Comparison of ENCODE assay signal across 9 mouse cellular contexts in the genomic region with DNA sequence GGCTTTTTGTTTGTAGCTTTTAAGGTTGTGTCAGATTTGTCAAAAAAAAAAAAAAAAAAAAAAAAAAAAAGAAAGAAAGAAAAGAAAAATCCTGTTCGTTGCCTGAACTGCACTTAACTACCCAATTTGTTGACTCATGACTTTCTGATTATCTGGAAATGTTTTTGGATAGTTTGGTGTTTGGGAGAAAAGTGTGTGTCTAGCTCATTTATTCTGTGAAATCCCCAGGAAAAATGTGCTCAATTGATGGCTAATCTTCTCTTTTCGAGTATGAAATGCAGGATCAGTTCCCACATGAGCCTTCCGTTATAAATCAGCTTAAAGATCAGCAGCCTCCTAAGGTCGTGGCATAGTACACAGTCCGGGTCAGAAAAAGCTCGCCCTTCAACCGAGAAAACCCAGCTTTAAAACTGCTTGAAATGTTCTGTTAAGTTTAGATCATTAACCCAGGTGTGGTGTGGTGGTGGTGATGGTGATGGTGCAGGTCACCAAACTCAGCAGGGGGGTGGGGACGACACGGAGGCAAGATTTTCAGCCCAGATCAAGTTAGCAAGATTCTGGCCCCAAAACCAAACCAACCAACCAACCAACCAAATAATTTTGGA. TPM values are rescaled to one million over a fixed set of nuclear protein-coding genes. Genes with fewer than 3 reads are reported as not detected.
DNase-seq lines count a peak whose midpoint lies in the region; ATAC-seq and TF ChIP-seq lines count a peak whose summit lies in the region.
"Had no signal": no experiment of that assay in that cellular context is flagged by ENCODE, and none has a peak within 500 bp of the region (broad histone marks: within the 10 kb centered on the region; RNA-seq: fewer than 3 reads in every experiment).

No protein-coding gene starts in this region.

- peak overlapping the region; percentile 69 for H3K4me3 ChIP-seq in heart, embryonic 13.5 days
- peak overlapping the region; percentile 52 for H3K4me3 ChIP-seq in embryonic facial prominence, embryonic 12.5 days
- H3K4me3 ChIP-seq in hindbrain, postnatal 0 days (ENCODE audit: low read length) = peak overlapping the region; percentile 56
- H3K4me3 ChIP-seq in midbrain, embryonic 11.5 days (ENCODE audit: low read depth, low read length) = peak overlapping the region; percentile 52

- intact Hi-C loops in heart, postnatal 36 days (cut with DNase I) = loop anchor here (5.0 kb wide), 1 partner anchor 138 kb away; no protein-coding TSS in a partner anchor

- peaks cover 5% of the 10 kb centered on the region for H3K27me3 ChIP-seq in heart, embryonic 13.5 days (replicated peaks)
- H3K27me3 ChIP-seq in embryonic facial prominence, embryonic 12.5 days = no peaks in the 10 kb centered on the region
- no peaks in the 10 kb centered on the region for H3K27me3 ChIP-seq in hindbrain, postnatal 0 days (ENCODE audit: insufficient read depth, low read length)
- no peaks in the 10 kb centered on the region for H3K27me3 ChIP-seq in midbrain, embryonic 11.5 days (ENCODE audit: control insufficient read depth, insufficient read depth, low read length)

- TF ChIP-seq CTCF in hindbrain, postnatal 0 days (IDR thresholded peaks at IDR 0.05; ENCODE audit: low read depth) = no peak

- no peak for DNase-seq in heart, postnatal 36 days
- no peak for DNase-seq in hindbrain, postnatal 0 days (ENCODE audit: low spot score)
- peak; percentile 93 for DNase-seq in midbrain, embryonic 11.5 days (ENCODE audit: low spot score, missing footprints)
- no peak for DNase-seq in adrenal gland, postnatal 25 days
- no peak for DNase-seq in left cerebral cortex, adult 18-20 months (ENCODE audit: low spot score in 2 of 2)
- DNase-seq: thymus, adult 2 months had no signal

- no peak for ATAC-seq in heart, embryonic 13.5 days (ENCODE audit: extremely low read depth, insufficient number of reproducible peaks, low FRiP score, low TSS enrichment)
- no peak for ATAC-seq in embryonic facial prominence, embryonic 12.5 days (ENCODE audit: insufficient number of reproducible peaks, insufficient read depth, low FRiP score, low TSS enrichment)
- no peak for ATAC-seq in hindbrain, postnatal 0 days
- no peak for ATAC-seq in midbrain, embryonic 11.5 days (ENCODE audit: low FRiP score)
- no peak for ATAC-seq in cerebellum, adult (ENCODE audit: insufficient number of reproducible peaks, low FRiP score, low TSS enrichment)

- H3K4me2 ChIP-seq in heart, embryonic 13.5 days = peak overlapping the region; percentile 96
- H3K4me2 ChIP-seq in embryonic facial prominence, embryonic 12.5 days (replicated peaks) = peak overlapping the region; percentile 98
- H3K4me2 ChIP-seq in hindbrain, postnatal 0 days (ENCODE audit: low read depth, low read length) = peak overlapping the region; percentile 99
- H3K4me2 ChIP-seq in midbrain, embryonic 11.5 days = peak overlapping the region; percentile 90

- H3K9ac ChIP-seq in heart, embryonic 13.5 days = peak overlapping the region; percentile 87
- no peak overlapping the region for H3K9ac ChIP-seq in embryonic facial prominence, embryonic 12.5 days
- H3K9ac ChIP-seq in hindbrain, postnatal 0 days (replicated peaks; ENCODE audit: low read length) = no peak overlapping the region; the same call in 1 of the 2 replicates
- H3K9ac ChIP-seq in midbrain, embryonic 11.5 days (ENCODE audit: low read length) = peak overlapping the region; percentile 74

- 36% methylated on average over 9 of the region's 9 CpGs for WGBS in heart, embryonic 13.5 days
- 19% methylated on average over 9 of the region's 9 CpGs for WGBS in embryonic facial prominence, embryonic 12.5 days
- WGBS in hindbrain, postnatal 0 days = 21% methylated on average over 9 of the region's 9 CpGs
- 6% methylated on average over 9 of the region's 9 CpGs for WGBS in midbrain, embryonic 11.5 days

- no peak overlapping the region for H3K27ac ChIP-seq in heart, embryonic 13.5 days (replicated peaks)
- H3K27ac ChIP-seq in embryonic facial prominence, embryonic 12.5 days = no peak overlapping the region
- no peak overlapping the region for H3K27ac ChIP-seq in hindbrain, postnatal 0 days
- no peak overlapping the region for H3K27ac ChIP-seq in midbrain, embryonic 11.5 days (ENCODE audit: low read depth, low read length)

- no peaks in the 10 kb centered on the region for H3K36me3 ChIP-seq in heart, embryonic 13.5 days
- no peaks in the 10 kb centered on the region for H3K36me3 ChIP-seq in embryonic facial prominence, embryonic 12.5 days
- H3K36me3 ChIP-seq in hindbrain, postnatal 0 days (ENCODE audit: insufficient read depth, low read length) = no peaks in the 10 kb centered on the region
- H3K36me3 ChIP-seq in midbrain, embryonic 11.5 days (ENCODE audit: control insufficient read depth, insufficient read depth, low read length) = no peaks in the 10 kb centered on the region

- no peaks in the 10 kb centered on the region for H3K9me3 ChIP-seq in heart, embryonic 13.5 days
- no peaks in the 10 kb centered on the region for H3K9me3 ChIP-seq in embryonic facial prominence, embryonic 12.5 days
- no peaks in the 10 kb centered on the region for H3K9me3 ChIP-seq in hindbrain, postnatal 0 days (ENCODE audit: low read length)
- no peaks in the 10 kb centered on the region for H3K9me3 ChIP-seq in midbrain, embryonic 11.5 days (ENCODE audit: control insufficient read depth, low read length)

- peaks cover 4% of the 10 kb centered on the region; the same call in 1 of the 2 replicates for H3K4me1 ChIP-seq in heart, embryonic 13.5 days
- H3K4me1 ChIP-seq in embryonic facial prominence, embryonic 12.5 days = 0 out of 2 replicates have a peak, but pooled peaks cover 5% of the 10 kb centered on the region
- H3K4me1 ChIP-seq in hindbrain, postnatal 0 days (ENCODE audit: insufficient read depth, low read length) = no peaks in the 10 kb centered on the region; the same call in 1 of the 2 replicates
- H3K4me1 ChIP-seq in midbrain, embryonic 11.5 days (ENCODE audit: control insufficient read depth, insufficient read depth, low read length) = peaks cover 7% of the 10 kb centered on the region

RNA-seq across cellular contexts. Expression of a gene that starts 0.7 kb away (rescaled TPM):
- 9.3 and 10.3 TPM in 2 replicates for polyA plus RNA-seq in heart, embryonic 13.5 days (2015; fragmentation: Nextera tagmentation; extraction: Ambion mirVana)
- 10 to 100 TPM; 40.0 to 48.9 TPM for total RNA-seq in heart, postnatal 36 days (2021)
- polyA plus RNA-seq in embryonic facial prominence, embryonic 12.5 days (2016; fragmentation: Nextera tagmentation; extraction: Ambion mirVana) = 5.2 and 6.6 TPM in 2 replicates
- 9.7 and 18.9 TPM in 2 replicates for total RNA-seq in hindbrain, postnatal 0 days (2014; rRNA removed)
- polyA plus RNA-seq in hindbrain, postnatal 0 days (2015; fragmentation: Nextera tagmentation; extraction: Ambion mirVana) = 1.1 and 1.2 TPM in 2 replicates
- polyA plus RNA-seq in midbrain, embryonic 11.5 days (2014; fragmentation: Nextera tagmentation; extraction: Ambion mirVana) = 6.0 and 6.2 TPM in 2 replicates
- total RNA-seq in adrenal gland, postnatal 25 days (2021) = 10.5 and 12.8 TPM in 2 replicates
- total RNA-seq in left cerebral cortex, adult 18-20 months (2021) = 1 to 10 TPM; 3.1 to 3.6 TPM

RNA-seq across cellular contexts. Expression of a gene that starts 8.9 kb away (rescaled TPM):
- polyA plus RNA-seq in heart, embryonic 13.5 days (2015; fragmentation: Nextera tagmentation; extraction: Ambion mirVana) = 0.59 and 0.75 TPM in 2 replicates
- not detected for total RNA-seq in heart, postnatal 36 days (2021)
- 1.1 and 1.3 TPM in 2 replicates for polyA plus RNA-seq in embryonic facial prominence, embryonic 12.5 days (2016; fragmentation: Nextera tagmentation; extraction: Ambion mirVana)
- total RNA-seq in hindbrain, postnatal 0 days (2014; rRNA removed) = 0.26 and 0.72 TPM in 2 replicates
- polyA plus RNA-seq in hindbrain, postnatal 0 days (2015; fragmentation: Nextera tagmentation; extraction: Ambion mirVana) = 0.23 and 0.28 TPM in 2 replicates
- 0.92 and 1.1 TPM in 2 replicates for polyA plus RNA-seq in midbrain, embryonic 11.5 days (2014; fragmentation: Nextera tagmentation; extraction: Ambion mirVana)
- 0.49 and 1.00 TPM in 2 replicates for total RNA-seq in adrenal gland, postnatal 25 days (2021)
- total RNA-seq in left cerebral cortex, adult 18-20 months (2021) = under 1 TPM; 0.47 to 0.51 TPM

Comparison
In these comparisons a context has a peak if more than half of its experiments do, and no peak if none do; other contexts are left out.
1. H3K9ac ChIP-seq: peak in heart, embryonic 13.5 days (single experiment) and midbrain, embryonic 11.5 days (single experiment); none in embryonic facial prominence, embryonic 12.5 days (single experiment) and hindbrain, postnatal 0 days (single experiment).
2. Peak in every context shown above with its lines, with median percentiles within 50 percentile points of each other: H3K4me2 ChIP-seq and H3K4me3 ChIP-seq.